Mouse (Mus musculus) Patski (cell line): ENCODE results near the gene Dop1b. TPM values are rescaled to one million over a fixed set of nuclear protein-coding genes. Genes with fewer than 3 reads are reported as not detected.

Source experiments
- ATAC-seq: fragments of 100-300 bp; one replicate; pipeline ENCODE4 v1.8.0; 2021
- CTCF ChIA-PET: fragments of 350-600 bp; sonication (Branson Sonifier 250); formaldehyde crosslinking; loops from one replicate; lab custom pipeline; 2022; ENCODE audit warnings: inconsistent platforms; lab: Charles Lee
- POLR2A ChIA-PET: fragments of 350-600 bp; sonication (Branson Sonifier 250); formaldehyde crosslinking; loops from one replicate; lab custom pipeline; 2022; ENCODE audit warnings: antibody characterized with exemption, inconsistent platforms; lab: Charles Lee
- DNase-seq: peaks from one replicate; pipeline ENCODE4 v3.0.0-alpha.2; 2011; ENCODE audit warnings: low read depth, low spot score
- H3K27me3 ChIP-seq: fragments of 371-371 bp; one replicate; pipeline ENCODE4 v1.5.1; 2021
- CTCF ChIP-seq: fragments of 100-300 bp; IDR thresholded peaks from one replicate; pipeline ENCODE4 v1.5.1; 2021
- in situ Hi-C: fragments of 300-500 bp; cut with MboI; formaldehyde crosslinking; loops from 3 replicates; pipeline ENCODE4 v1.11.1; 2018; ENCODE audit warnings: low pct_unique_long_range_greater_than_20kb, mixed read lengths
- polyA plus RNA-seq: library from polyadenylated mRNA; unstranded; gene quantifications from one replicate; pipeline ENCODE4 v1.2.3, GENCODE M21; 2021

The Dop1b gene
- polyA plus RNA-seq, 1 experiment from 2014 or later: 12.6 TPM

DNA sequence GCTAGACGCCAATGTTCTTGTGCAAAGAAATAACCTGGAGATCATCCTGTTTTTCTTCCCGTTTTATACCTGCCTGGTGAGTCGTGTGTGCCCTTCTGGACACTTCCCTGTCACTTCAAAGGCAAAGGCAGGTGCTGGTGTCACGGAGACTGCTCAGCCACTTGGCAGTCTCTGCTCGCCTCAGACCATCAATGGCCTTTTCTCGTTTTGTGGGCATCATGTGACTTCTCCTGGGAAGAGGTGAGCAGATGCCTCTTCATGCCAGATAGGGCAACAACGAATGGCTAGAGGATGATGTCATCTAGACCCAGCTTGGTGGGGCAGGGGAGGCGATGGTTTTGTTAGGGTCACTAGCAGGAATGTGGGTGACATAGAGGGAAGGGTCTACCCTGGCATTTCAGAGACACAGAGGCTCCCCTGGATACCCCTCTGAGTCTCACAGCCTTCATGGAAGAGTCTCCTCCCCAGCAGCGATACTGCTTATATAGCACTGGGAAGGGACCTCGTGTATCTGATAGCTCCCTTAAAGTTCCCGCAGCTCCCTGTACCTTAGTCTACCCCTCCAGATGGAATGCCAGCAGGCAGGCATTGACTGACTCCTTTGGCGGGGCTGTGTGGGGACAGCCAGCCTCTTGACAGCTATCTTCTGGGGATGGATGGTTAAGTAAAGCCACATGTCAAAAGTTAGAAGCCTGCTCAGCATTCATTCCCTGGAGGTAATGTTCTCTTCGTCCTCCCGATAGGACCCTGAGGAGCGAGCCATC lies 37.6 kb downstream of the Dop1b start:
- ChIA-PET POLR2A (interaction anchor here (0.6 to 1.1 kb wide), 2 partner anchors 10 to 461 kb away, joined by 3 read pairs; no protein-coding TSS in a partner anchor), CTCF (interaction anchor here (1.3 kb wide), 1 partner anchor 24 kb away, joined by 3 read pairs; no protein-coding TSS in a partner anchor)

DNA sequence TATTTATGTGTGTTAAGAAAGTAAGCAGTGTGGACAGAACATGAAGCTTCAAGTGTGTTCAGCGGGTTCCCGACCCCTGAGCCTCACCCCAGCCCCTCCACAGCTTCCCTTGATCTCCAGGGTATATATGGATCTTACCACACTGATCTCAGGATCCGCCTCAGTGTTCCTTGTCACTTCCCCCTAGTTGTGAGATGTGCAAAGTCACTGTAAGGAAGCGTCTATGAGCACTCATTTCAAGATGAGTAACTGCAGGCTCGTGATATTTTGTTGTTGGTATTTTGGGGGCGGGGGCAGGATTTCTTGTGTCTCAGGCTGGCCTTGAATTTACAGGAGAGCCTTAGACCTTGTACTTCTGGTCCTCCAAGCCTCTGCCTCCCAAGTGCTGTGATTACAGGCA lies 38.8 kb downstream of the Dop1b start:
- in situ Hi-C loops: no loop called here
- DNase-seq: no peak
- POLR2A ChIA-PET: interaction anchor here (1.1 kb wide), 1 partner anchor 9 kb away, joined by 3 read pairs; no protein-coding TSS in a partner anchor
- ATAC-seq: no peak
- CTCF ChIA-PET: no interaction called here
- H3K27me3 ChIP-seq: no peaks in the 10 kb centered on the region
- TF ChIP-seq CTCF: no peak

More for the DNA sequence above, 37.6 kb downstream of the Dop1b start:
- no peak for TF ChIP-seq CTCF
- no peaks in the 10 kb centered on the region for H3K27me3 ChIP-seq
- DNase-seq: no peak
- in situ Hi-C loops: no loop called here
- ATAC-seq: no peak

DNA sequence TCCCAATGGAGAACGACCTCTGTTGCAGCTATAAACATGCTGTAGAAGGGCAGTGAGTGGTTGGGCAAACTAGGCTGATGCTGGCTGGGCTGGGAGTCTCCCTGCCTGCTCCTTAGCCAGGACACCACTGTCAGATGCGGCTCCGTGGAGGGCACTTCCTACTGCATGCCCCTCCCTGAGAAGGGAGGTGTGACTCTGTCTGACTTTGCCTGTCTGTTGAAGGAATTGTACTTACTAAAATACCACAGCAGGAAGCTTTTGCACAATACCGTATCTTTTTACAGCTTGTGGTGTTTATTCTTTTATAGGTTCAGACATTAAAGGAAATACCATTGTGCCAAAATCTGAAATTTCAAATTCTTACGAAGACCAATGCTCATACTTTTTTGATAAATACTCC lies 40.1 kb downstream of the Dop1b start:
- no peak for TF ChIP-seq CTCF
- ATAC-seq (no peak), DNase-seq (no peak)
- in situ Hi-C loops: no loop called here
- POLR2A ChIA-PET: no interaction called here
- H3K27me3 ChIP-seq: no peaks in the 10 kb centered on the region
- CTCF ChIA-PET: interaction anchor here (0.7 kb wide), 1 partner anchor 41 kb away, joined by 4 read pairs; no protein-coding TSS in a partner anchor

DNA sequence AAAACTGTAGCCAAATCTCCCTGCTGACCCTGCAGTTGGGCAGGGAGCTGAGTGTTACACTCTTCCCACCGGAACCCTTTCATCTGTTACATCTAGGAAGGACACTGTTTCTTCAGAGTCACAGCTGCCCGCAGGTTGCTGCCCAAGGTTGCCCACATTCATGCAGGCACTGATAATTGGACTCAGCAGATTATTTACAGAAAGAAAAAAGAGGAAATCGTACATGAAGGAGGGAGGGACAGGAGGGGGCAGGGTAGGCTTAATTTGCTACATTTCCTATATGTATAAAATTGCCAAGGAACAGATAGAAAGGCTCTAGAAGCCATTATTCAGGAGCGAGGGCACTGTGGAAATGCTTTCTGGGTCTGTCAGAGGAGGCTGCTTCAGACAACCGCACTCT lies 44.9 kb downstream of the Dop1b start:
- in situ Hi-C loops: no loop called here
- ATAC-seq (no peak), DNase-seq (no peak)
- TF ChIP-seq CTCF: no peak
- H3K27me3 ChIP-seq: no peaks in the 10 kb centered on the region
- POLR2A ChIA-PET: interaction anchor here (0.9 kb wide), 1 partner anchor 24 kb away, joined by 3 read pairs; no protein-coding TSS in a partner anchor
- CTCF ChIA-PET: interaction anchor here (1.2 to 1.6 kb wide), 2 partner anchors 7 to 12 kb away, joined by 3 to 4 read pairs; no protein-coding TSS in a partner anchor

DNA sequence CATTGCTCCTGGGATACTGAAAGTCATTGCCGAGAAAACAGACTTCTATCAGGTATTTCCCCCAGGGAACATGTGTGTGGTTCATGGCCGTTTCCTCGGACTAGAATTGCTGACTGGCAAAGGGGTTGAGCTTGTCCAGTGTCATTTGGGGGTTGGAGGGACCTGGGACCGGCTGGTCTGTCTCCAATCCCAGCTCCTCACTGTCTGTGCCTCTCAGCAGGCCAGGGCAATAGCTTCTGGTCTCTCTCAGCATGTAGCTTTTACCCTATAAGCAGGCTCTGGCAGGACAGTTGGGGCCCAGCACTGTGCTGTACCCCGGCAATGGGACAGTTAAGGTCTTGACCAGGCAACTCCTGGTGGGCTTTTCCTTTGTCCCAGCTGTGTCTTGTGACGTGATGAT lies 51.7 kb downstream of the Dop1b start:
- in situ Hi-C loops: no loop called here
- TF ChIP-seq CTCF: no peak
- DNase-seq (no peak), ATAC-seq (no peak)
- CTCF ChIA-PET: no interaction called here
- no peaks in the 10 kb centered on the region for H3K27me3 ChIP-seq
- POLR2A ChIA-PET: no interaction called here

DNA sequence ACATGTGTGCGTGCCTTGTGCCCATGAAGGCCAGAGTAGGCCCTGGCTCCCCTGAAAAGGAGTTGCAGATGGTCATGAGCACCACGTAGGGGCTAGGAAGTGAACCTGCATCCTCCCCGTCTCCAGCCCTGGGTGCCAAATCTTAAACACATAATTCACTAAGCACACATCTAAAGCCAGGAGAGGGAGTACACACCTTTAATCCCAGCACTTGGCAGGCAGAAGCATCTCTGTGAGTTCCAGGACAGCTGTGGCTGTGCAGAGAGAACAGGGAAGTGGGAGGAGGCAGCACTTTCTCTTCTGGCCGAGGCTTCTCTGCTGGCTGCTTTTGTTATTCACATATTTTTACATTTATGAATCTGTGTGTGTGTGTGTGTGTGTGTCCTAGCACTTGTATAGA lies 52.9 kb downstream of the Dop1b start:
- in situ Hi-C loops: no loop called here
- ATAC-seq: no peak
- POLR2A ChIA-PET: no interaction called here
- DNase-seq: no peak
- H3K27me3 ChIP-seq: no peaks in the 10 kb centered on the region
- no peak for TF ChIP-seq CTCF
- CTCF ChIA-PET: interaction anchor here (0.9 kb wide), 1 partner anchor 9 kb away, joined by 3 read pairs; no protein-coding TSS in a partner anchor

DNA sequence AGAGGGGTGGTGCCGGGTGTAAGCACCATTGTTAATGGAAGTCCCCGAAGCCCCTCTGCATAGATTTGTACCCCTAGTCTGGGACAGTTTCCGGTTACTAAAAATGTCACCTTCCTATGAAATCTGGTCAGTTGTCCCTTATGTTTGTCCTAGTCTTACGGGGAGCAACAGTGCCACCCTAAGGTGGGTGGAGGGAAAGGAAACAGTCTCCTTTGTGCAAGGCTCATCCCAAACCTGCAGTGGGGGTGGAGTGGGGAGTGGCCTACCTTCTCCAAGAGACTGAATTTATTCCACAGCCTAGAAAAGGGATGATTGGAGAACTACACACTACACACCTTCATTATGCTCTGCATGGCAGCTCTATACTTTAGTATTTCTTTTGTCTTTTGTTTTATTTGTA lies 55.3 kb downstream of the Dop1b start:
- in situ Hi-C loops: no loop called here
- no peak for DNase-seq
- ATAC-seq: no peak
- no peaks in the 10 kb centered on the region for H3K27me3 ChIP-seq
- POLR2A ChIA-PET: no interaction called here
- no peak for TF ChIP-seq CTCF
- CTCF ChIA-PET: interaction anchor here (2.7 kb wide), 1 partner anchor 81 kb away, joined by 8 read pairs; no protein-coding TSS in a partner anchor

DNA sequence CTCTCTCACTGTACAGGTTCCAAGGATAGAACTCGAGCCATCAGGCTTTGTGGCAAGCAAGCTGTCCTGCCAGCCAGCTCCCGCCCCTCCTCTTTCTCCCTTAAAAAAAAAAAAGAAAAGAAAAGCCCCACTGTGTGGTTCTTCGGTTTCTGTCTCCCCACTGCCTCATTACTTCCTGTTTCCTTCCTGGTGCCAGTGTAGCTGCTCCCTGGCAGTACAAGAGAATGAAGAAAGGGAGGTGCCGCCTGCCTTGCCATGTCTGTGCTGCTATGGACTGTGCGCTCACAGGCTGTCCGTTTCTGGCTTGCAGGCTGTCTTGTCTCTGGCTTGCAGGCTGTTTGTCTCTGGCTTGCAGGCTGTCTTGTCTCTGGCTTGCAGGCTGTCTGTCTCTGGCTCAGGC lies 55.8 kb downstream of the Dop1b start:
- DNase-seq (no peak), ATAC-seq (no peak)
- POLR2A ChIA-PET: no interaction called here
- in situ Hi-C loops: no loop called here
- TF ChIP-seq CTCF: no peak
- no peaks in the 10 kb centered on the region for H3K27me3 ChIP-seq
- CTCF ChIA-PET: interaction anchor here (2.7 kb wide), 1 partner anchor 82 kb away, joined by 8 read pairs; no protein-coding TSS in a partner anchor

DNA sequence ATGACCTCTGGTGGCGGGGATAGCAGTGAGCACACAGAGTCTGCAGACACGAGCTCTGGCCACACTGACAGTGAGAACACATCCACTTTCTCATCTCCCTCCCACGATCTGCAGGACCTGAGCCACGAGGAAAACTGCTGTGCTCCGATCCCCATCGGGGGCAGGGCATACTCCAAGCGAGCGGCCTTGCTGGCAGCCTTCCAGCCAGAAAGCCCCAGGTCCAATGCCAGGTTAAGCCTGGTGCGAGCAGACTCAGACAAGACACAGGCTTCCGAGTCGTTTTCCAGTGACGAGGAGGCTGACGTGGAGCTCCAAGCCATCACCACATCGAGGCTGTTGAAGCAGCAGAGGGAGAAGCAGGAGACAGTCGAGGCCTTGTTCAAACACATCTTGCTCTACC lies 57.9 kb downstream of the Dop1b start:
- no peak for DNase-seq
- ChIA-PET POLR2A (no interaction called here), CTCF (interaction anchor here (1.5 kb wide), 2 partner anchors 9 to 13 kb away, joined by 4 read pairs; no protein-coding TSS in a partner anchor)
- in situ Hi-C loops: no loop called here
- no peak for ATAC-seq
- TF ChIP-seq CTCF: no peak
- no peaks in the 10 kb centered on the region for H3K27me3 ChIP-seq

DNA sequence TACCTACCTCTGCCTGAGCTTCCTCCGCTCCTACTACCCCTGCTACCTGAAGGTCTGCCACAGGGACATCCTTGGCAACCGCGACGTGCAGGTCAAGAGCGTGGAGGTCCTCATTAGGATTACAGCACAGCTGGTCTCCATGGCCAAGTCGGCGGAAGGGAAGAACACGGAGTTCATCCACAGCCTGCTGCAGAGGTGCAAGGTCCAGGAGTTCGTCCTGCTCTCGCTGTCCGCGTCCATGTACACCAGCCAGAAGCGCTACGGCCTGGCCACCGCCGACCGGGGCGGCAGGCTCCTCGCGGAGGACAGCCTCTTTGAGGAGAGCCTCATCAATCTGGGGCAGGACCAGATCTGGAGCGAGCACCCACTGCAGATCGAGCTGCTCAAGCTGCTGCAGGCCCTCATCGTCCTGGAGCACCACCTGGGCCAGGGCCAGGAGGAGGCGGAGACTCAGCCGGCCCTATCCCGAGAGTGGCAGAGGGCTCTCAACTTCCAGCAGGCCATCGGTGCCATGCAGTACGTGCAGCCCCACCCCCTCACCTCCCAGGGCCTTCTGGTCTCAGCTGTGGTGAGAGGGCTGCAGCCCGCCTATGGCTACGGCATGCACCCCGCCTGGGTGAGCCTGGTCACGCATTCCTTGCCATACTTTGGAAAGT lies 58.7 kb downstream of the Dop1b start:
- no peak for TF ChIP-seq CTCF
- in situ Hi-C loops: no loop called here
- ATAC-seq (no peak), DNase-seq (no peak)
- POLR2A ChIA-PET: no interaction called here
- CTCF ChIA-PET: no interaction called here
- H3K27me3 ChIP-seq: no peaks in the 10 kb centered on the region
